Mouse (Mus musculus) frontal cortex, adult 2 months (tissue): Measurements from ENCODE around the gene Atf6b. TPM values are rescaled to one million over a fixed set of nuclear protein-coding genes. Genes with fewer than 3 reads are reported as not detected.

Experiments used
- DNase-seq, 2 experiments: peaks; one replicate each; pipeline ENCODE4 v3.0.0; 2022; ENCODE audit warnings: low spot score in 1 of 2; ENCODE audit errors: extremely low spot score in 1 of 2
- polyA plus RNA-seq: library from polyadenylated mRNA; depleted of rRNA; stranded (reverse); fragments of >200 nt; gene quantifications from 2 replicates; pipeline ENCODE4 v1.2.3, GENCODE M21; 2012; rRNA removed

The Atf6b gene
- polyA plus RNA-seq = 57.7 and 59.6 TPM in 2 replicates

DNA sequence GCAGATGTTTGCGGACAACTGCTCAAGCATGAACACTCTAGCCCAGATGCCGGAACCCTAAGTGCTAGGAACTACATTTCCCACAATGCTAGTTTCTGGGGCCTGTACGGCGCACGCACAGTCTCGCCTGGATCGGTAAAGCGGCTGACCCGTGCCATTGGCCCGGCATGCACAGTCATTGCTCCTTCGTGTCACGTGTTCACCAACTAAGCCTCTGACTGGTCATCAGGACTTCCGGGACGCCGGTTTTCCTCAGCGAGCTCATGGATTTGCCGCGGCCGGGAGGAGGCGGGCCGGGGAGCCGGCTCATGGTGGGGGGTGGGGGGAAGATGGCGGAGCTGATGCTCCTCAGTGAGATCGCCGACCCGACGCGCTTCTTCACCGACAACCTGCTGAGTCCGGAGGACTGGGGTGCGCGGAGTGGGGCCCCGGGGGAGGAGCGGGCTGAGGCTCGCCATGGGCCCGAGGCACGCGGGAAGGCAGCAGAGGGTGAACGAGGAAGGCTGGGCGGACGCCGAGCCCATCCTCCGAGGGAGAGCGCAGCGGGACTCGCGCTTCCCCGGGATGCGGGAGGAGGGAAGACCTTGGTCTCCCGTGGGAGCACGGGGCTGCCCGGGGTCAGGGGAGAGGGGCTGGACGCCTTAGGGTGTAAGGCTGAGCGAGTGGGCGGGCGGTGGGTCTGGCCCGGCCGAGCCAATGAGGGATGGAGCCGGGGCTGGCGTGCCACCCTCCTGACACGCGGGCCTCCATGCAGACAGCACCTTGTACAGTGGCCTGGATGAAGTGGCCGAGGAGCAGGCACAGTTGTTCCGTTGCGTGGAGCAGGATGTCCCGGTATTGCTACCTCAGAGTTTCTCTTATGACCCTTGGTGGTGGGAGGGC is at the start of gene Atf6b:
Gene Atf6b, plus strand, starts transcription at position 241 of the 882 bp plus-strand sequence.
- DNase-seq = peak; percentile 98

DNA sequence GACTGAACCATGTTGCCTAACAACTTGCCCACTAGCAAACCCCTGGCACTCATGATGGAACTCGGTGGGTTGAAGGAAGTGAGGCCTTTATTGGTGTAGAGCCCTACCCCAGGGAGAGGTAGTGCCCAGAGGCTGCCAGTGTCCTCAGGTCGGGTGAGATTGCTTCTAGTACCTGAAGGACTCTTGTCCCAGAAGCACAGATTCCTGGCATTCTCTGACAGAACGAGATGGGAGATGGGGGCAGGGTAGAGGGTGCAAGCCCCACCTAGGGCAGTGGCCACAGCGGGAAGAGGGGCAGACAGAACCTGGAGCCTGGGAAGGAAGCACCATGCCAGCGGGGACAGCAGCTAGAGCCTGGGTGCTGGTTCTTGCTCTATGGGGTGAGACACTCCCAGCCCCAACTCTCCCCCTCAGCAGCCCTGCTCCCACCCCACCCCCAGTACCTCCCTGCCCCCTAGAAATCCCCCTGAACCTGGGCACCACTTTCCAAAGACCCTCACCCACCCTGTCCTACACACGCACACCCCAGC is 49.3 kb upstream of the Atf6b start, which contains the start of gene Ager:
Gene Ager, plus strand, starts transcription at position 297 of the 530 bp plus-strand sequence.
- no peak for DNase-seq

DNA sequence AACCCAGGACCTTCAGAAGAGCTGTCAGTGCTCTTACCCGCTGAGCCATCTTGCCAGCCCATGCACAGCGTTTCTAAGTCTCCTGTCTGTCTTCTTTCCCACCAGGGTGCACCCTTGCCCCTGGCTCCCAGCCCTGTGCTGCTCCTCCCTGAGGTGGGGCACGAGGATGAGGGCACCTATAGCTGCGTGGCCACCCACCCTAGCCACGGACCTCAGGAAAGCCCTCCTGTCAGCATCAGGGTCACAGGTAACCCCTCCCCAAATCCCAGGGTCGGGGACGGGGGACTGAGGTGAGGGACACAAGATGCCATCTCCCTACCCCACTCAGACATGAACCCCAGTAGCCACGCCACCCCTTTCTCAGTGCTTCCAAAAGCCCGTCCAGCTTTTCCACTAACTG is 47.1 kb upstream of the Atf6b start:
- DNase-seq = no peak

DNA sequence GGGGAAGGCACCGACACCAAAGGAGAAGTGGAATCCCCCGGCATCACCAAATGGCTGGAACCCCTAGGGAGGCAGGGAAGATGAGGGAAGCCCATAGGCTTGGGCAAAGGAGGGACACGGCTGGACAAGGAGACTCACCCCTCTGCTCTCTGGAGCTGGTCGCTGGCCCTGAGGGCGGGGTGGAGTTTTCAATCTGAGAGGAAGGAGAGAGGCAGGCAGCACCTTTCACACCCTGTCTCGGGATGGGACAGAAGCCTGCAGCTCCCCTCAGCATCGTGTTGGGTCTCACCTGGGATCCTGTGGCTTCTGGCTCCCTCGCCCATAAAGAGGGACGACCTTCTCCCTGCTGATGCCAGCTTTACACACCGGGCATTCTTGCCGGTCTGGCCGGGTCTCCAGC is 45.1 kb upstream of the Atf6b start:
- DNase-seq = no peak

DNA sequence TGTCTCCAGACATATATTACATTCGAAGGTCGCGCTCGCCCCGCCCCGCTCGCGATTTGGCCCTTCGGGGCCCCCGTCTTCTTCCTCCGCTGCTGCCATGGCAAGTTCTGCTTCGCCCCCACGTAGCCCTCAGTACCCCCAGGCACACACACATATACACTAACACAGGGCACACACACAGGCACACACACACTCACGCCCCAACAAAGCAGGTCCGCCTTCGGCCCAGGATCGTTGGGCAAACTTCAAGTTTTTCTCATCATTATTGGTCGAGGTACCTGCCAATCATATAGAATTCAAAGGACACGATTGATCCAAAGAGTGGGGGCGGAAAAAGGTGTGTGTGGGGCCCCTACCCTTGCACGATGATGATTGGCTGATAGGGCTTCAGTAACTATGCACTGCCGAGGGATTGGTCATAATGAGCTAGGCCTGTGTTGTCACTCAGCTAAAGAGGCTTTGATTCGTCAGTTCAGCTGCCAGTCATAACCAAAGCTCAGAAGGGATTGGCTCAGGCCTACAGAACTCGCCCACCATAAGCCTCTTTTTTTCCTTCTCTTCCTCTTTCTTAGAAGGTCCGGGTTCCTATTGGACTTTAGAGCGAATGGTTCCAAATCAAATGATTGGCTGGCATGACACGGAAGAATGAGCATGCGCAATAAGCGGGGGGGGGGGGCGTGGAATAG is 43.4 kb upstream of the Atf6b start, which contains the start of gene Rnf5:
Gene Rnf5, minus strand, starts transcription at position 316 of the 686 bp plus-strand sequence.
- DNase-seq = peak; percentile 100

DNA sequence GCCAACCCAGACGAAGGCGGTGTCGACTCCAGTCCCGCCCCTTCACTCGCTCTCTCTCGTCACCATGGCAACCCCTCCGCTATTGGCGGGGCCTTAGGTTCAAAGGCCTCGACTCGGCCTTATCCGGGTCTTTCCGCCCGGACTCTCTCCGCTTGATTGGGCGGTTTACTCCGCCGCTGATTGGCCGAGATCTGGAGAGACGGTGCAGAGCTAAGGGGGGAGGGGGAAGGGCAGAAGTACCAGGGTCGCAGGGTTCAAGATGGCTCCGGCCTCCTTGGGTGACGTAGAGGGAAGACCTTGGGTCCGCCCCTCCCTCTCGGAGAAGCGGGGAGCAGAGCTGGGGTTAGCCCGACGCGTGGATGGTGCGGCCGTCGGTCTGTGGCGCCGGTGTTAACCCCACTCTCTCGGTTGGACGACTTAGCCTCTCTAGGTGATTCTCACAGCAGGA is 42.9 kb upstream of the Atf6b start, which contains the start of gene Agpat1:
Gene Agpat1, plus strand, starts transcription at position 202 of the 448 bp plus-strand sequence.
- DNase-seq = peak; percentile 98

DNA sequence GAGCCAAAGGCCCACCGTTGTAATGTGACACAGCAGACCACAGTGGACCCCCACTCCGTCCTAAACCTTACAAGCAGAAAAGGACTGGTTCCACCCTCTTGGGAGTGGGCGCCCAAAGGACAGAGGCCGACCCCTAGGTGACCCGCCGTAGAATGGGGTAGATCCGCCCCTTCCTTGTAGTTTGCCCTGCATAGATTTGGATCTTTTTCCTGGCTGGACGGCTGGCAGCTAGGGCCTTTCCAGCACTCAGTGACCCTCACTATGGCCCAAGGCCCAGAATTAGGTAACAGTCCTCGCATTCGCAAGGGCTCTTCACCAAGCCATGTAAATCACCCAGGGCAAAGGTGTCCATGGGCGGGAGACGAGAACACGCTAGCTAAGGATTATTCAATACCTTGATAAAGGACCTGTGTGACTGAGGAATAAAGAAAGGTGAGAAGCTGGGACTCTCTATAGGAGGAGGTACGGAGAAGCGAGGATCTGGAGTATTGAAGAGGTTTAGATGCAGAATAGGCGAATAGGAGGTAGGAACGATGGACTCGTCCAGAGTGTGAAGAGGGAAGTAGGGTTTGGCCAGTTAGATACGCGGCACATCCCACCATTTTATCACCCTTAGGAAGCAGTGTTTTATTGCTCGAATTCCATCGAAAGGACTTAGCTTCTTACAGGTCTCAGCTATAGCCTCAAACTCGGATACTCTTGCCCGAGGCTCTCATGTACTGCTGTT is 42.3 kb upstream of the Atf6b start:
- DNase-seq = no peak

DNA sequence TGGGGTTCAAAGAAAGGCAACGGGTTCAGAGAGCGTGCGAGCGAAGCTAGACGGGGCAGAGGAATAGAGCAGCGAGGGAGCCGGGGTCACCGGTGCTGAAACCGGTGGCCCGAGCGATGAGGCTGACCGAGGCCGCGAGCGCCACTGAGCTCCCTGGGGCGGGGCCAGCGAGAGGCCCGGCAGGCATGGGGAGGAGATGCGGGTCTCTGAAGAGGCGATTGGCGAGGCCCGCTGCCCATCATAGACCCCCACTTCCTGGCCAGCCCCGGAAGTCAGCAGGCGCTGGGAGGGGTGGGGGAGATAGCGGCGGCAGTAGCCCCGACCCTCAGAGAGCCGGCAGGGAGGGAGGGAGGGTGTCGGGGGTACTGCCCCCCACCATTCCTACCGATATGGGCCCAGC is 41.3 kb upstream of the Atf6b start:
- DNase-seq = peak; percentile 94 to 98

DNA sequence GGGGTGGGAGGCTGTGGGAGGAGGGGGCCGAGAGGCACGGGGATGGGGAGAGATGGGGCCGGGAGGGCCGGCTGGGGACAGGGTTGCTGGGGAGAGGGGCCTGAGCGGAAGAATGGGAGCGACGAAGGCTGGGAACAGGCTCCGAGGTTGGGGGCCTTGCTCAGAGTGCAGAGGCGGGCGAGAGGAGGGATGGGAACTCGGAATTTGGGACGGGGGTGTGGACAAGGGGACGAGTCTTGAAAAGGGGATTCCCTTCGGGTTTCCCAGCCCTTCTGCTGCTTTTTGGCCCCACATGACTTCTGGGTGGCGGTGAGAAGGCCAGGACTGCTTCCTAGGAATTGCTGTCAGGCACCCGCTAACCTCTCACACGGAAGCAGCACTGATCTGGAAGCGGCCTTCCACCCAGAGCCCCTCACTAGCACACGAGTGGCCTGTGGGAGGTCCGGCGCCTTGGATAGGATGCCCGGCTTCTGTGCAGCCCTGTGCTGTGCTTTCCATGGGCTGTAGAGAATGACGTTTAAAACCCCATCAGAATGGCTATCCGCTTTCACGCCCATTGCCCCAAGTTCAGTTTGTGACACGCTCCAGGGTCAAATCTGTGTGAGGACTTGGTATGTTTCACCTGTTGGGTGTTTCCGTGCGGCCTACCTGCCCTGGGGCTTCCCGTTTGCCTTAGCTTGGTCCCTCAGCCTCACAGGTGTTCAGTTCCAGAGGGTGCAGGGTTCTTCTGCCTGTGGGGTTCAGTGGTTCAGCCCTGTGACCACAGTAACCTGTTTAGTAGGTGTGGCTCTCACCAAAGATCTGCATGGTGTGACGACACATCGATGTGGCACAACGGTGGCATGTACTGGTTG is 40.5 kb upstream of the Atf6b start:
- no peak for DNase-seq

DNA sequence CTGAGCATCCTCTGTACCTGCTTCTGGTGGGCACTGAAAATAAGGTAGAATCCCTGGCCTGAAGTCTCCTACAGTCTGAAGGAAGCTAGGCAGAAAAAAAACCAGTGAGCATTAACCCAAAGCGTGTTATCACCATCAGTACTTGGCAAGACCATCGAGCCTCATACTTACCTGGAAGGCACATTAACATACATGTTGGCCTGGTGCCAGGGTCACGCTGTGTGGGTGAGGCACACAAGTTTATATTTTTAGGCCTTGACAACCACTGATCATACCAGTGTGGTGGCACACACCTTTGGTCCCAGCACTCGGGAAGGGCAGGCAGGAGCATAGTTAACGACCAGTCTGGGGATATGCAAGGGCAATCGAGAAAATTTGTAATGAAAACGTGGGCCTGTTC is 38.9 kb upstream of the Atf6b start:
- no peak for DNase-seq

DNA sequence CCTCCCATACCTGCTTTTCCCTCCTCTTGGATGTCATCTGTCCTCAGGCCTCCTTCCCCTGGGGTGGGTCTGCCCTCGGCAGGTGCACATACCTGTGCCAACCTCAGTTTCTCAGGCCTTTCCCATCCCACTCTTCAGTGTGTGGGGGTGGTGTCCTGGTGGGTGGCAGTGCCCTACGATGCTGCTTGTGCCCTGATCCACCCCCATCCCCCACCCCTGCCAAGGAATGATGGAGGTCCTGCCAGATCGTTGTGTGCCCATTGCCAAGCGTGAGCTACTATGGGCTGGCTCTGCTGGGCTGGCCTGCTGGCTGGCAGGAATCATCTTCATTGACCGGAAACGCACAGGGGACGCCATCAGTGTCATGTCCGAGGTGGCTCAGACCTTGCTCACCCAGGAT is 35.9 kb upstream of the Atf6b start:
- DNase-seq = no peak

DNA sequence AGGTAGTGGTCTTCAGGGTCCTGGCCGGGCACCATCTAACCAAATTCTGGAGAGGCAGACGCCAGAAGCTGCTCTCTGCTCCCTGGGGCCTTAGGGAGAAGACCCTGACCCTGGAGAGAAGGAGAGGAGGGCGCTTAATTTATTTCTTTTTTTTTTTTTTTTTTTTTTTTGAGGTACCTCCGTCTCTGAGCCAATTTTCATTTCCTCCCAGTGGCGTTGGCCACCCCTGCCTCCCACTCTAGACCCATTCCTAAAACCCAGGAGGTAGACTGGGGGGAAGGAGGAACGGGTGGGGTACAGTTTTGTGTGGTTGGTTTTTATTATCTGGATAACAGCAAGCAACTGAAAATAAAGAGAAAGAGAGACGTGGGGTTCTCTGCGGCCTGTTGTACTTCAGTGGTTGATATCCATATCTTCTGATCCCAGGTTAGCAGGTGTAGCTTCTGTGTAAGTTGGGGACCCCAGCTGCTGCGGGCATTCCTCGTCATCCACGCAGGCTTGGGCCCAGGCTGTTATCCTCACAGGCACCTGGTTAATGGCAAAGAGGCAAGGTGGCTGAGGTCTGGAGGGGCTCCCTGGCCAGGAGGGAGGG is 33.8 kb upstream of the Atf6b start:
- DNase-seq = no peak

DNA sequence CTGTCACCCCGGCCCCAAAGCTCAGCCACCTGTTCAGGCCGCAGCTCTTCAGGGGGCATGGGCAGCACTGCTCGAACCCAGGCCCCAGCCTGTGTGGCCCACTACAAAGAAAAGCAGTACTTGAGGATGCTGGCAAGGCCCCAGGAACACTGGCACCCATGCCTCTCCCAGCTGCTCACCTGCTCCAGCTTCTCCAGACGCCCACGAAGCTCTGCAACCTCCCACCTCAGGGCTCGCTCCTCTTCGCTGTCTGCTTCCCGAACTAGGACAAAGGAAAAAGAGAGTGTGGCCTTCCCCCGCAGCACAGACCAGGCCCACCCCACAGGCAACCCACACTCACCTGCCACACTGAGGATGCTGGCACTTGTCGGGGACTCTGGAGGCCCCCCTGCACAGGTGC is 33.1 kb upstream of the Atf6b start:
- no peak for DNase-seq

DNA sequence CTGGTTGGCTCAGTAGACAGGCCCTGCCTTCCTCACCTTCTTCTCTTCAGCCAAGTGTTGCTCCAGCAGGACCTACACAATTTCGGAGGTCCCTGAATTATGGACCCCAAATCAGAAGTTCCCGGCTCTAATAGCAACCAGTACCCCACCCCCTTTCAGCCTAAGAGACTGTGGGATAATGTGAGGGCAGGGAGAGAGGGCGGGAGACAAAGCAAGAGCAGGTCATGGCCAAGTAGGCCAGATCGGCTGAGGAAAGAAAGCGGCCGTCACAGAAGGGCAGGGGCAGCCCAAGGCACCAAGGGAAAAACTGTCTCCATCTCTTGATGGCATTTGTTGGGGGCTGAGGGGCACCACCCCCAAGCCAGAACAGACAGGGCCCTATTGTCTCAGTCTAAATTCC is 31.1 kb upstream of the Atf6b start, which contains the start of gene Egfl8:
Gene Egfl8, minus strand, starts transcription at position 101 of the 400 bp plus-strand sequence.
- DNase-seq = no peak

DNA sequence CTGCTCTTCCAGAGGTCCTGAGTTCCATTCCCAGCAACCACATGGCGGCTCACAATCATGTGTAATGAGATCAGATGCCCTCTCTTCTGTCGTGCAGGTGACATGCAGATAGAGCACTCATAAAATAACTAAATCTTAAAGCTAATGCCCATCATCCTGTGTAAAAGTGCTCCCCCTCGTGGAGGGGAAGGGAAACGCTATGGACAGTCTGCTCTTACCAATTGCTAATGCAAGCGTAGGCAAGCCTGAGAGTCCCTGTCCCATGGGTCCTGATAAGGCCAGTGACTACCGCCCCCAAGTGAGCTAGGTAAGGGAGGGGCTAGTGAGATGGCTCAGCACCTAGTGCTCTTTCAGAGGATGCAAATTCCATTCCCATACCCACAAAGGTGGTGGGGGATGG is 27.9 kb upstream of the Atf6b start:
- DNase-seq = peak in 1 of 2 experiments; percentile 83

DNA sequence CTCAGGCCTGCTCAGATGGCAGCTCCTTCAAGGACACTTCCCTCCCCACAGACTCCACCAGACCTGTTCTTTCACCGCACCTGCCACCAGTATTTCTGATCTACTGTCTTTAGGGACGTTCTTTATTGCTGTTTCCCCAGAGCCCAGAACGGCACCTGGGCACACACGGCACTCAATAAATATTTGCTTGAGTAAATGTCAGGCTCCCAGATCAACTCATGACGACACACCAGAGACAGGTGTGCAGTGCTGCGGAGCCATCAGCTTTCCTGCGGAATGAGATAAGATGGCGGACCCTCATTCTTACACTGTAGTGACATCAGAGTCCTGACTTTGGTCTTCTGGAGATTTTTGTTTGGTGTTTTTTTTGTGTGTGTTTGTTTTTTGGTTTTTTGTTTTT is 25.9 kb upstream of the Atf6b start:
- no peak for DNase-seq

DNA sequence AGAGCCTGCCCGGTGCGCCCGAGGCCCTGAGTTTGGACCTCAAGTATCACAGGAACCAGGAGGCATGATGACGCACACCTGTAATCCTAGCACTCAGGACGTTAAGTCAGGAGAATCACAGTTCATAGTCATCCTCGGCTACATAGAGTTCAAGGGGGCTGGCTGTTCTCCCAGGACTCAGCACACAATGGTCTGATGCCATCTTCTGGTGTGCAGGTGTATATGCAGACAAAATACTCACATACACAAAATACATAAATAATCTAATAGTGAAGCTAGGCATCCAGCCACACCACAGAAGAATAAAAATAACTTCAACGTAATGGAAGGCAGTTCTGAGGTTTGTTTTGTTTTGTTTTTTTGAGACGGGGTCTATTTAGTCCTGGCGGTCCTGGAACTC is 23.8 kb upstream of the Atf6b start:
- DNase-seq = no peak

DNA sequence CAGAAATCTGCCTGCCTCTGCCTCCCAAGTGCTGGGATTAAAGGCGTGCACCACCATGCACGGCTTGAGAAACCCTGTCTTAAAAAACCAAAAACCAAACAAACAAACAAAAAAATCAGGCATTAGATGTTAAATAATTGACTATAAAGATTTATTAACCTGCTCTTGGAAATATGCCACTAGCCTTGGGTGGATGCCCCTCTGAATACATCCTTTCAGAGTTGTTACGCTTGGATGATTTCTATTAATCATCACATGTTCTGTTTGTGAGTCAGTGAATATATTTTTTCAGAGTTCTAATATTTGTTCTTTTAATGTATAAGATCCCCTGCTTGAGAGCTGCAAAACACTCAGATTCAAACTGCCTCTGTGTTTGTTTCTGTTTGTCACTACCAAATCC is 22.0 kb upstream of the Atf6b start:
- DNase-seq = no peak

DNA sequence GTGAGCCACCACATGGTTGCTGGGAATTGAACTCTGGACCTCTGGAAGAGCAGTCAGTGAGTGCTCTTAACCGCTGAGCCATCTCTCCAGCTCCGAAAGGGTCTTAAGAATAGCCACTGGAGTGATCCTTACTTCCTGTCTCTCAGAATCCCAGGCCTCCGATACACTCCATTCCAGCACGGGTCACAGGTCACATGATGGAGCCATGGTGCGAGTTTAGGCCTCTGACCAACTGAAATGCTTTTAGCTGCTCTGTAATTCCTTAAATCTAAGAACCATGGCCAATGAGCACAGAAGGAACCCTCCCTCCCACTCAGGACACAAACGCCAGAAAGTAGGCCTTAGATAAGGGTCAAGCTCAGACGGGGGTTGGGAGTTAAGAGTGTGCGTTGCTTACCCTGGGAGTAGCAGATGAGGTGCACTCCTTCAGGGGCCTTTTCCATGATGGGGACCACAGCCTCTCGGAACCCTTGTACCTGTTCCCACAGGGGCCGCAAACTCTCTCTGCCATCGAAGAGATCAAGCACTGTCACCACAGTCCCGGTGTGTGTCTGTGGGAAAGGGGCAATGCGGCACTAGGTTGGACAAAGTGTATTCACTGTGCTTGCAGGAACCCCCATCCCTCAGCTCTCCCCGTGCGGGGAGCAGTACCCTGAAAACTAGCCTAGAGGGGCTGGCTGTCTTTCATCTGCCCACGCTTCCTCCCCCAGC is 20.7 kb upstream of the Atf6b start:
- no peak for DNase-seq
